Mouse (Mus musculus) heart, adult 2 months (tissue): ENCODE data around the gene Wtip. TPM values are rescaled to one million over a fixed set of nuclear protein-coding genes. Genes with fewer than 3 reads are reported as not detected.
A peak's percentile ranks its signal among the peaks of the same experiment; 100 is the strongest.
"Not testable (repeated sequence)": the region's sequence is repeated elsewhere in the genome, so short reads cannot be mapped to it uniquely, and the experiment has no call there.

Experiments used
- DNase-seq, 2 experiments: peaks; one replicate each; pipeline ENCODE4 v3.0.0; 2021
- H3K27ac ChIP-seq: fragments of 200-600 bp; 2 replicates; pipeline ENCODE4 v1.8.1; 2022
- H3K27me3 ChIP-seq: fragments of 200-500 bp; 2 replicates; pipeline ENCODE4 v1.6.1; 2012; ENCODE audit warnings: mild to moderate bottlenecking, low read length, inconsistent platforms, mixed read lengths; ENCODE audit not compliant: control insufficient read depth, insufficient read depth
- H3K36me3 ChIP-seq: fragments of 200-500 bp; 2 replicates; pipeline ENCODE4 v1.6.1; 2012; ENCODE audit warnings: low read length, inconsistent platforms; ENCODE audit not compliant: control insufficient read depth, insufficient read depth
- H3K4me1 ChIP-seq: fragments of 200-500 bp; 2 replicates; pipeline ENCODE4 v1.6.1; 2011; ENCODE audit warnings: low read length; ENCODE audit not compliant: control insufficient read depth, insufficient read depth
- H3K4me3 ChIP-seq: fragments of 200-600 bp; 2 replicates; pipeline ENCODE4 v1.8.1; 2022
- H3K79me2 ChIP-seq: fragments of 200-500 bp; replicated peaks from 2 replicates; pipeline ENCODE4 v1.6.1; 2012; ENCODE audit warnings: mild to moderate bottlenecking, inconsistent platforms, low read length, moderate library complexity, mixed read lengths; ENCODE audit not compliant: control insufficient read depth, insufficient read depth
- H3K9ac ChIP-seq: fragments of 200-500 bp; 2 replicates; pipeline ENCODE4 v1.6.1; 2012; ENCODE audit warnings: low read depth, mild to moderate bottlenecking, control low read depth, inconsistent platforms, low read length, mixed read lengths
- CTCF ChIP-seq: fragments of 200-600 bp; IDR thresholded peaks from 2 replicates; pipeline ENCODE4 v1.8.1; 2022; ENCODE audit warnings: antibody characterized with exemption, mild to moderate bottlenecking, moderate library complexity
- EP300 ChIP-seq: fragments of 200-500 bp; IDR thresholded peaks from 2 replicates; pipeline ENCODE4 v1.6.1; 2011; ENCODE audit warnings: low read depth, low read length, control low read depth; ENCODE audit not compliant: insufficient read depth
- POLR2A ChIP-seq: fragments of 200-500 bp; IDR thresholded peaks from 2 replicates; pipeline ENCODE4 v1.6.1; 2011; ENCODE audit warnings: mild to moderate bottlenecking, low read depth, low read length, control low read depth; ENCODE audit not compliant: insufficient read depth
- WGBS: fragments of 180-500 bp; shearing (Covaris S2); methylation state at CpG from one replicate; pipeline ENCODE4 v1.1.7; 2018; 5-methylcytosine and 5-hydroxymethylcytosine counted together
- intact Hi-C: fragments of 180-260 bp; cut with DNase I; formaldehyde crosslinking; loops from one replicate; pipeline ENCODE4 v1.15.1; 2025
- polyA plus RNA-seq: library from polyadenylated mRNA; depleted of rRNA; stranded (reverse); fragments of >200 nt; gene quantifications from 2 replicates; pipeline ENCODE4 v1.2.3, GENCODE M21; 2012
- total RNA-seq, 2 experiments: library from RNA; stranded (reverse); gene quantifications; 2 replicates each; pipeline ENCODE4 v1.2.3; 2021

Gene Wtip
- total and polyA plus RNA-seq, 3 experiments, result 9.7 to 12.1 (median 10.6) TPM

DNA sequence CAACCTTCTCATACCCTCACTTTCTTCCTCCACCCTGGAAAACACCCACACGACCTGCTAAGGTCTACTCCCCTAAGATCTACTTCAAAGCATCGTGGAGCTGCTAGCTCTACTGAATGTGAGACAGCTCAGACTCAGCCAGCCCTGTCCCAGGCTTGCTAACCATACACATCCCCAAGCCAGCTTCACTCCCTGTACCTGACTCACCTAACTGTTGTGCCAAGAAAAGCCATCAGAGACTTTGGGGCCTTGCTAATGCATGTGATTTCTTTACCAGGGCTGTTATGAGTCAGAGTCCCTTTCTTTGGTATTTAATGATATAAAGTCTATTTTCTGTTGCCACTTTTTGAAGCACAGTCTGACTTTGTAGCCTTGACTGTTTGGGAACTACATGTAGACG lies 1.9 kb downstream of the Wtip start:
- Histone ChIP-seq H3K27me3 (no peaks in the 10 kb centered on the region), H3K36me3 (no peaks in the 10 kb centered on the region), H3K79me2 (no peaks in the 10 kb centered on the region), H3K27ac (peak overlapping the region; percentile 64), H3K4me1 (peaks cover 6% of the 10 kb centered on the region; the same call in 1 of the 2 replicates), H3K4me3 (no peak overlapping the region), H3K9ac (no peak overlapping the region)
- no peak for DNase-seq
- WGBS, result 62% methylated on average over 3 of the region's 3 CpGs
- intact Hi-C loops, result no loop called here
- TF ChIP-seq POLR2A (no peak), CTCF (no peak)

DNA sequence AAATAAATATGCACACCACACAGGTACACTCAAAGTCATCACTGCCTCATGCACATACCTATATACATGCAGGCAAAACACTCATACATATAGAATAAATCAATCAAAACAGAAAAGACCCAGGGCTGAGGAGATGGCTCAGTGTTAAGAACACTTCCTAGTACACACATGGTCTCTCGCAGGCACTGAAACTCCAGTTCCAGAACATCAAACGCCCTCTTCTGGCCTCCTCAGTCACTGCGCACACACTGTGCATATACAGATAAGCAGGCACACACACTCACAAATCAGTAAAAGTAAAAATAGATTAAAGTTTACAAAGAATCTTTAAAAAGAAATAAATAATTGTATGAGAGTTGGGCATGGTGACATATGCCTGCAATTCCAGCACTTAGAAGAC lies 6.8 kb downstream of the Wtip start:
- H3K9ac ChIP-seq, result no peak overlapping the region
- intact Hi-C loops, result no loop called here
- TF ChIP-seq EP300, result no peak
- no peak for TF ChIP-seq CTCF
- TF ChIP-seq POLR2A, result no peak
- no peak overlapping the region for H3K4me3 ChIP-seq
- H3K27ac ChIP-seq, result no peak overlapping the region
- peaks cover 5% of the 10 kb centered on the region; the same call in 1 of the 2 replicates for H3K4me1 ChIP-seq
- WGBS, result 81% methylated on average over 3 of the region's 3 CpGs
- H3K36me3 ChIP-seq, result no peaks in the 10 kb centered on the region
- no peaks in the 10 kb centered on the region for H3K27me3 ChIP-seq
- DNase-seq, result no peak
- H3K79me2 ChIP-seq, result no peaks in the 10 kb centered on the region

DNA sequence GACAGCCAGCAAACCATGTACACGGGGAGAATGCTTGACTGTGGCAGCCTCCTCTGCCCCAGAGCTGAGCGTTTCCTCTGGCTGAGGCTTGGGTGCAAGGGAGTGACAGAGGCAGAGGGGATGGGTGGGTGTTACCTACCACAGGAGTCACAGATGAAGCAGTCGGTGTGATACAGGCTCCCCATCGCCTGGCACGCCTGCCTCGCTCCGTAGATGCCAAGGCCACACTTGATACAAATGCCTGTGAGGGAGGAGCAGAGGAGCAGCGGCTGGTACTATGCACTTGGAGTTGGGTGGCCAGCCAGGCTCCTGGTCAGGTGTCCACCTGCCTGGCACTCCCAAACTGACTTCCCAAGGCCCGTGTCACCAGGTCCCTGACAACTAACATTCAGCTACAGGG lies 7.7 kb downstream of the Wtip start:
- H3K27ac ChIP-seq, result no peak overlapping the region
- H3K9ac ChIP-seq, result no peak overlapping the region
- 84% methylated on average over 9 of the region's 9 CpGs for WGBS
- intact Hi-C loops, result no loop called here
- H3K4me3 ChIP-seq, result no peak overlapping the region
- H3K36me3 ChIP-seq, result no peaks in the 10 kb centered on the region
- 0 out of 2 replicates have a peak, but pooled peaks cover 1% of the 10 kb centered on the region for H3K4me1 ChIP-seq
- no peaks in the 10 kb centered on the region for H3K79me2 ChIP-seq
- H3K27me3 ChIP-seq, result no peaks in the 10 kb centered on the region
- no peak for DNase-seq
- TF ChIP-seq CTCF (no peak), EP300 (no peak), POLR2A (no peak)

DNA sequence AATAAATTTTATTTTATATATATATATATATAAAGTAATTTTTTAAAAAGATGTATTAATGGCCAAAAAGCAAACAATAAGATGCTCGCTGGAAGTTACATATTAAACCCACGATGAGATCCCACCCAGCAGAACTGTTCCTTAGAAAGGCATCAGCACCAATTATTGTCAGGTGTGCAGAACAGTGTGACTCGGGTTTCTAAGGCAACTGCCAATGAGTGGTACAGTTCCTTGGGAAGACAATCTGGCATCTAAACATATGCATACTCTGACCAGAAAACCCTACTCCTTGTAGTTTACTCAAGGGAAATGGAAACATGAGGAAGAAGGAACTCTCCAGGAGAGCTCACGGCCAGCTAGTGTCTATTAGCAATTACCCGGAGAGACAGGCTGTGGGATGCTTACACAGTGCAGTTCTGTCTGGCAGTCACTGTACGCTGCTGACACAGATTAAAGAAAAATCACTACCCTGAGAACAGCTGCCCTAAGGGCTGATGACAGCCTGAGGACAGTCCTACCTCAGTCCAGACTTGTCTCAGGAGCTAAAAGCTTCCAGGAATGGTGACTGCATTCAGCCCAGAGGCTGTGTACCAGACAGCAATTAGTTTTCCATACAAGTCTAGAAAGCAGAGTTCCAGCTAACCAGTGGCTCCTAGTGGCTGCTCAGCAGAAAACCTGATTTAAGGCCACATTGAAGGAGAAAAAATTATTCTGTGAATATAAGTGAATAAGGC lies 9.9 kb downstream of the Wtip start:
- Histone ChIP-seq H3K36me3 (no peaks in the 10 kb centered on the region; the same call in 1 of the 2 replicates), H3K27ac (no peak overlapping the region), H3K4me3 (no peak overlapping the region), H3K4me1 (no peaks in the 10 kb centered on the region), H3K79me2 (no peaks in the 10 kb centered on the region; the same call in 1 of the 2 replicates), H3K9ac (no peak overlapping the region), H3K27me3 (no peaks in the 10 kb centered on the region)
- no peak for TF ChIP-seq POLR2A
- TF ChIP-seq CTCF, result peak; percentile 46
- intact Hi-C loops, result loop anchor here (5.0 kb wide), 1 partner anchor 141 kb away; no protein-coding TSS in a partner anchor
- no peak for DNase-seq
- 82% methylated on average over 6 of the region's 6 CpGs for WGBS

DNA sequence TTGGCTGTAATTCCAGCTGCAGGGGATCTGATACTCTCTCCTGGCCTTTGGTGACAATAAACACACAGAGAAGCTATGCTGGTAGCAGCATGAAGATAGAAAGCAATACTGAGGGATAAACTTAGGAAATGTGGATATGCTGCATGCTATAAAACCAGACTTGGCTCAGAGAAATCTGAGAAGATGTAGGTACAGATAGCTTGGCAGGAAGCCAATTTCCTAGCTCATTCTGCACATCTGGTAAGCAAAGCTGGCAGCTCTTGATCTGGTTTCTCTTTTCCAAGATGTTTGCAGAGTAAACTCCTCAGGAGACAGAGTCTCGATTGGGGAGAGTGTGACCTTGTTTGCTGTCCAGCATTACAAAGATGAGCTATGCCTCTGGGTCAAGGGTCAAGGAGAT lies 12.4 kb downstream of the Wtip start:
- not testable (repeated sequence) for H3K9ac ChIP-seq, DNase-seq, H3K27ac ChIP-seq, H3K79me2 ChIP-seq, H3K27me3 ChIP-seq, H3K36me3 ChIP-seq, H3K4me3 ChIP-seq, H3K4me1 ChIP-seq
- intact Hi-C loops, result loop anchor here (5.0 kb wide), 1 partner anchor 138 kb away; no protein-coding TSS in a partner anchor
- 22% methylated on average over 1 of the region's 1 CpGs for WGBS

DNA sequence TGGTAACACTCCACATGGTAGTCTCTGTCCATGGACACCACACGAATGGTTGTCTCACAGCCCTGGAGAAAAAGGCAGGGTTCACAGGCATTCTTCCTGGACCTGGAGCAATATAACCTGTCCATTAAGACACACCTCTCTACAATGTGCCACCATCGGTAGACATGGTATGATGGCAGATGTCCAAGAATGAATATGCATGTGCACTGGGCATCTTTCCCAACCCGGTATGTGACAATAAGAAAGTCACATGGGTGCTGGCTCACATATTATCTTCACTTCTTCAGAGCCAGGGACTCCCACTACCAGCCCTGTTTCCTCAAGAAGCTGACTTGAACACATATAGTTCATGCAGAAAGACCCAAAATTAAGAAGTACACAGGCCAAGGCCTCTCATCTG lies 16.5 kb downstream of the Wtip start:
- H3K27me3 ChIP-seq, result no peaks in the 10 kb centered on the region
- H3K36me3 ChIP-seq, result no peaks in the 10 kb centered on the region; the same call in 1 of the 2 replicates
- no peak overlapping the region for H3K4me3 ChIP-seq
- H3K9ac ChIP-seq, result no peak overlapping the region
- H3K27ac ChIP-seq, result no peak overlapping the region
- H3K79me2 ChIP-seq, result no peaks in the 10 kb centered on the region; the same call in 1 of the 2 replicates
- DNase-seq, result no peak
- H3K4me1 ChIP-seq, result no peaks in the 10 kb centered on the region
- intact Hi-C loops, result no loop called here
- 64% methylated on average over 3 of the region's 3 CpGs for WGBS
- TF ChIP-seq CTCF (no peak), EP300 (no peak), POLR2A (no peak)

DNA sequence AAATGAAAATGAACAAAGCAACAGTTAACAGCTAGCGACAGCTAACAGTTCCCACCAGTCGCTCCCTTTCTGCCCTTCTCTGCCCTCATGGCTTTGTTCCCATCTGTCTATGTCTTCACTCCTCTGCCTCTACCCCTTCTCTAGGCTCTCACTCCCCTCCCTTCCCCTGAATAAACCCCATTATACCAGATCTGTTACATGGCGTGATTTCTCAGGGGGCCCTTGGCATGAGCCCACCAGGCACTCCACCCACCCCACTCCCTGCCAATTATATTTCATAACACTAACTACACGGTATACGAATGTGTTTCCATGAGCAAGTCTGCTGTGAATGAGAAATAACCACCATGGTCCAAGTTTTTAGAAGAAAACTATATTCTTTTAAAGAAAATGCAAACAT lies 23.9 kb downstream of the Wtip start:
- H3K4me3 ChIP-seq, result no peak overlapping the region
- intact Hi-C loops, result no loop called here
- TF ChIP-seq EP300 (no peak), CTCF (no peak), POLR2A (no peak)
- H3K4me1 ChIP-seq, result no peaks in the 10 kb centered on the region
- WGBS, result 87% methylated on average over 5 of the region's 5 CpGs
- H3K27ac ChIP-seq, result no peak overlapping the region
- no peaks in the 10 kb centered on the region for H3K36me3 ChIP-seq
- H3K9ac ChIP-seq, result no peak overlapping the region
- DNase-seq, result no peak
- no peaks in the 10 kb centered on the region for H3K27me3 ChIP-seq
- H3K79me2 ChIP-seq, result no peaks in the 10 kb centered on the region
